Mouse (Mus musculus) left cerebral cortex, adult 2 months (tissue): Measurements from ENCODE around the gene Abhd16b. TPM values are rescaled to one million over a fixed set of nuclear protein-coding genes. Genes with fewer than 3 reads are reported as not detected.

Source experiments
- DNase-seq, 2 experiments: peaks; one replicate each; pipeline ENCODE4 v3.0.0; 2021 to 2022; ENCODE audit warnings: low spot score in 2 of 2, mixed read lengths in 1 of 2; ENCODE audit errors: extremely low spot score in 1 of 2
- H3K27ac ChIP-seq: fragments of 200-600 bp; 2 replicates; pipeline ENCODE4 v1.8.1; 2022
- H3K4me3 ChIP-seq: fragments of 200-600 bp; 2 replicates; pipeline ENCODE4 v1.8.1; 2022
- CTCF ChIP-seq: fragments of 200-600 bp; IDR thresholded peaks from 2 replicates; pipeline ENCODE4 v1.8.1; 2022; ENCODE audit warnings: antibody characterized with exemption, mild to moderate bottlenecking, moderate library complexity
- intact Hi-C: fragments of 180-260 bp; cut with DNase I; formaldehyde crosslinking; loops from one replicate; pipeline ENCODE4 v1.15.1; 2025
- total RNA-seq, 2 experiments: library from RNA; stranded (reverse); gene quantifications; 2 replicates each; pipeline ENCODE4 v1.2.3; 2021

The Abhd16b gene
- total RNA-seq, 2 experiments from 2014 or later: not detected

DNA sequence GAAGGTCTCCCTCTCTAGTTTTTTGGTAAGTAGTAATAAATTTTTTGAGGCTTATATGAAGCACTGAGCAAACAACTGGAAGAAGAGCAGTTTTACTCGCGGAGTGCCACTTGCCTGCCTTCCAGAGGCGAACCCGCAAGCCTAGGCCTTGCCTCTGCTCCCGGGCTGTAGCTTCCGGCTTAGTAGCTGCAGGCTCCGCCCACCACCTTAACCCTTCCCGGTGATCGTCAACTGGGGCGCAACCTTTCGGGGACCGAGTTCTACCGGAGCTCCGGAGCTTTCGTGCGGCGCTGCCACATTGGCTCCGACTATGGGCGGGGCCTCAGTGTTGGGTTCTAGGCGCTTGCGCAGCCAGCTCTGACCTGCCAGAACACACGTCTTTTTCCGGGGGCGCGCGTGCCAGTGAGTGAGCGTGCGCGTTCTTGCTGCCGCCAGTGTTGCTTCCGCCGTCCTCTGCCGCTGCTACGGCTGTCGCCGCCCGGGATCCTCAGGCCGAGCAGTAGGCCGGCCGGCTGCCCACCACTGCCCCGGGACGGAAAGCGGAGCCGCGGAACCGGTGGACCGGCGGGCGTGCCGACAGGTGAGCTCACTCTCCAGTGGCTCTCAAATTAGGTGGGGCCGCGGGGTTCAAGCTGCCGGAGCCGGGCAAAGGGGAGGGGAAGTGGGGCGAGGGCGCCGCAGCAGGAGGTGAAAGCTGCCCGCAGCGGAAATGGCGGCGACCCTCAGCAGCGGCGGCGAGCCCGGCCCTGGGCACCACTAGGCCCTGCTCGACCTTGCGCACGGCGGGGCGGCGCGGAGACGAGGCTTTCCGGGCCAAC lies 27.3 kb downstream of the Abhd16b start, which contains the start of gene Dnajc5:
Gene Dnajc5, plus strand, starts transcription at position 368 of the 818 bp plus-strand sequence.
- H3K4me3 ChIP-seq: peak within 1 kb of the TSS; percentile 90
- DNase-seq: peak; percentile 96 to 97
- TF ChIP-seq CTCF: no peak; the same call in 1 of the 2 replicates
- peak within 1 kb of the TSS; percentile 98 for H3K27ac ChIP-seq
- intact Hi-C loops: loop anchor here (1.0 to 2.0 kb wide), 3 partner anchors 61 to 72 kb away; partner anchors contain the start of genes Zbtb46 and Zfp512b

DNA sequence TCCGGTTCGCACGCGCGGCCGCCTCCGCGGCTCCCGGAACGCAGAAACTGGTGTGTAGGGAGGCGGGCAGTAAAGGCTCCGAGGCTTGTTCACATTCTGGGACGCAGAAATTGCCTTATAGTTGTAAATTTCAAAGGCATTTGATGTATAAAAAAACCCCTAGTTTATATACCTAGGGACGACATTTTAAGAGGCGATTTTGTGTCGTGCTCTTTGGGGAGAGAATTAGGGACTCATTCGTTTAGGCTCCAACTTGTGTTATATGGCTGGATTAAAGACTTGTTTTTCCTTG lies 27.9 kb downstream of the Abhd16b start:
- intact Hi-C loops: loop anchor here (1.0 to 2.0 kb wide), 3 partner anchors 60 to 72 kb away; partner anchors contain the start of genes Zbtb46 and Zfp512b
- H3K27ac ChIP-seq: peak overlapping the region; percentile 98
- no peak for DNase-seq
- peak overlapping the region; percentile 90 for H3K4me3 ChIP-seq
- no peak for TF ChIP-seq CTCF

GRCm38 (mm10) chr2:181521491-181521890 lies 28.5 kb downstream of the Abhd16b start:
- TF ChIP-seq CTCF: no peak
- Histone ChIP-seq H3K4me3 (peak overlapping the region; percentile 90), H3K27ac (no peak overlapping the region)
- intact Hi-C loops: loop anchor here (2.0 kb wide), 2 partner anchors 63 to 71 kb away; partner anchors contain the start of genes Zbtb46 and Zfp512b
- no peak for DNase-seq

DNA sequence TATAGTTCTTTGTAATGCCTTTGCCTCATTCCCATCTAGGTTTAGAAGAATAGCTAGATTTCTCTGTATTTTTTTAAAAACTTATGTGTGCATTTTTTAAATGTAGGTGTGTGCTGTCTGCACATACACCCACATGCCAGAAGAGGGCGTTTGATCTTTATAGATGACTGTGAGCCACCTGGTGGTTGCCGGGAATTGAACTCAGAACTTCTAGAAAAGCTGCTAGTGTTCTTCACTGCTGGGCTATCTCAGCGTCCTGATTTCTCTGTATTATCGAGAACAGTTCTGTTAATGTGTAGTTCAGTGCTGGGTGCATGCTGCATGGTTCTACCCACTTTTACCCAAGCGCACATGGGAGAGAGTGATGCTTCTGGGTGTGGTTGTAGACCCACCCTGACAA lies 29.8 kb downstream of the Abhd16b start:
- peak; percentile 73 for TF ChIP-seq CTCF
- no peak overlapping the region for H3K4me3 ChIP-seq
- peak in 1 of 2 experiments; percentile 14 for DNase-seq
- H3K27ac ChIP-seq: no peak overlapping the region
- intact Hi-C loops: no loop called here

GRCm38 (mm10) chr2:181525526-181525925 lies 32.5 kb downstream of the Abhd16b start:
- DNase-seq: no peak
- no peak for TF ChIP-seq CTCF
- no peak overlapping the region for H3K27ac ChIP-seq
- no peak overlapping the region for H3K4me3 ChIP-seq
- intact Hi-C loops: no loop called here

DNA sequence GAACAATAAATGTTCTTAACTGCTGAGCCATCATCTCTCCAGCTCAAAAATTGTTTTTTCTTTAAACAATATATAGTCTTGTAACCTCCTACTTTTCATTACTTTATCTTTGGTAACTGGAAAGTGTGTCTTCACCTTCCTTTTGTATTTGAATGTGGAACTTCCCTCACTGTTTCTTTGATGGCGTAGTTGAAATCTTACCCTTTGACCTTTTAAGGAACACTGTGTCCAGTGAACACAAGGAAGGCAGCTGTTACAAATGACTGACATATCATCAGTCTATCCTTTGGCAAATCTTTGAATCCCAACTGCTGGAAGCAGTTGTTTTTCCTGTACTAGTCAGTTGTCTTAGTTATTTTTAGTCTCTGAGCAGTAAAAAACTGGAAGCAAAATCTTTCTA lies 36.1 kb downstream of the Abhd16b start:
- intact Hi-C loops: no loop called here
- Histone ChIP-seq H3K4me3 (no peak overlapping the region), H3K27ac (no peak overlapping the region)
- TF ChIP-seq CTCF: no peak
- no peak for DNase-seq

DNA sequence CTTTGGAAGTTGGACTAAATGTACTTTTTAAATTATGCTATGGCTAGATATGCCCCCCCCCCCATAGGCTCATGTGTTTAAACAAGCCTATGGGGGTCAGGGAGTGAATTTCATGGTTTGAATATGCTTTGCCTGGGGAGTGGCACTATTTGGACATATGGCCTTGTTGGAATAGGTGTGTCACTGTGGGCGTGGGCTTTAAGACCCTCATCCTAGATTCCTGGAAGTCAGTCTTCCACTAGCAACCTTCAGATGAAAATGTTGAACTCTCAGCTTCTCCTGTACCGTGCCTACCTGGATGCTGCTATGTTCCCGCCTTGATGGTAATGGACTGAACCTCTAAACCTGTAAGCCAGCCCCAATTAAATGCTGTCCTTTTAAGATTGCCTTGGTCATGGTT lies 39.6 kb downstream of the Abhd16b start:
- intact Hi-C loops: no loop called here
- no peak overlapping the region for H3K27ac ChIP-seq
- no peak for TF ChIP-seq CTCF
- no peak overlapping the region for H3K4me3 ChIP-seq
- DNase-seq: no peak

GRCm38 (mm10) chr2:181536410-181536809 lies 43.4 kb downstream of the Abhd16b start:
- TF ChIP-seq CTCF: no peak
- DNase-seq: no peak
- intact Hi-C loops: no loop called here
- no peak overlapping the region; the same call in 1 of the 2 replicates for H3K27ac ChIP-seq
- no peak overlapping the region for H3K4me3 ChIP-seq

GRCm38 (mm10) chr2:181537444-181538047 lies 44.5 kb downstream of the Abhd16b start:
- intact Hi-C loops: no loop called here
- H3K27ac ChIP-seq: peak overlapping the region; percentile 73
- no peak for TF ChIP-seq CTCF

GRCm38 (mm10) chr2:181541761-181542380 lies 48.9 kb downstream of the Abhd16b start:
- H3K4me3 ChIP-seq: no peak overlapping the region
- no peak for DNase-seq
- no peak for TF ChIP-seq CTCF
- 0 out of 2 replicates have a peak overlapping the region, but pooled peaks have one; percentile 13 for H3K27ac ChIP-seq
- intact Hi-C loops: no loop called here

More at GRCm38 (mm10) chr2:181537444-181538047, 44.5 kb downstream of the Abhd16b start:
- H3K4me3 ChIP-seq: no peak overlapping the region
- DNase-seq: peak; percentile 53 to 63

Other genes starting within 250 kb of the Abhd16b start
- gene Gmeb2, start 205.2 kb upstream of the Abhd16b start, total RNA-seq: 10 to 100 TPM; 27.1 to 27.3 TPM
- gene Stmn3, start 178.7 kb upstream of the Abhd16b start, total RNA-seq: 100 to 1,000 TPM; 633 to 653 TPM
- gene Rtel1, start 173.5 kb upstream of the Abhd16b start, total RNA-seq: 10 to 100 TPM; 26.1 to 38.5 TPM
- gene Zgpat, start 128.3 kb upstream of the Abhd16b start, total RNA-seq: 10 to 100 TPM; 80.3 to 80.5 TPM
- 10 to 100 TPM; 45.2 to 51.2 TPM for gene Arfrp1, start 127.8 kb upstream of the Abhd16b start, total RNA-seq
- gene Lime1, start 113.1 kb upstream of the Abhd16b start, total RNA-seq: 10 to 100 TPM; 43.1 to 45.2 TPM
- 10 to 100 TPM; 12.0 to 13.7 TPM for gene Zbtb46, start 33.8 kb upstream of the Abhd16b start, total RNA-seq
- gene Tpd52l2, start 3.9 kb downstream of the Abhd16b start, total RNA-seq: 10 to 100 TPM; 73.2 to 76.3 TPM
- 100 to 1,000 TPM; 288 to 300 TPM for gene Dnajc5, start 27.3 kb downstream of the Abhd16b start, total RNA-seq
- 10 to 100 TPM; 57.7 to 71.1 TPM for gene Uckl1, start 91.7 kb downstream of the Abhd16b start, total RNA-seq
- 10 to 100 TPM; 54.4 to 57.4 TPM for gene Prpf6, start 98.7 kb downstream of the Abhd16b start, total RNA-seq
- 10 to 100 TPM; 83.1 to 93.8 TPM for gene Zfp512b, start 99.6 kb downstream of the Abhd16b start, total RNA-seq
- 10 to 100 TPM; 21.5 to 22.0 TPM for gene Samd10, start 106.0 kb downstream of the Abhd16b start, total RNA-seq
- gene Gm29797, start 163.8 kb downstream of the Abhd16b start, total RNA-seq: 1 to 10 TPM in 1 of 2 experiments, under 1 TPM in 1; 0.48 to 1.3 TPM
- 10 to 100 TPM; 10.9 to 11.2 TPM for gene Sox18, start 178.4 kb downstream of the Abhd16b start, total RNA-seq
- gene Tcea2, start 187.1 kb downstream of the Abhd16b start, total RNA-seq: 10 to 100 TPM; 65.7 to 78.1 TPM
- gene Rgs19, start 200.8 kb downstream of the Abhd16b start, total RNA-seq: 10 to 100 TPM; 30.6 to 33.2 TPM
- gene Lkaaear1, start 205.2 kb downstream of the Abhd16b start, total RNA-seq: not detected
- gene Oprl1, start 221.8 kb downstream of the Abhd16b start, total RNA-seq: 10 to 100 TPM; 48.7 to 53.2 TPM